Mouse (Mus musculus) thymus, adult 2 months (tissue): ENCODE data around the gene B4galt1. TPM values are rescaled to one million over a fixed set of nuclear protein-coding genes. Genes with fewer than 3 reads are reported as not detected.

Experiments
- DNase-seq: peaks from one replicate; pipeline ENCODE4 v3.0.0; 2021
- H3K27ac ChIP-seq: fragments of 200-500 bp; 2 replicates; pipeline ENCODE4 v1.5.1; 2012; ENCODE audit warnings: low read length, control low read depth; ENCODE audit not compliant: control insufficient read depth, insufficient read depth
- H3K27me3 ChIP-seq: fragments of 200-500 bp; 2 replicates; pipeline ENCODE4 v1.6.1; 2012; ENCODE audit warnings: mild to moderate bottlenecking, low read length, moderate library complexity, mixed read lengths; ENCODE audit not compliant: control insufficient read depth, insufficient read depth
- H3K36me3 ChIP-seq: fragments of 200-500 bp; 2 replicates; pipeline ENCODE4 v1.6.1; 2012; ENCODE audit warnings: mild to moderate bottlenecking, low read length, moderate library complexity; ENCODE audit not compliant: control insufficient read depth, insufficient read depth
- H3K4me1 ChIP-seq: fragments of 200-500 bp; replicated peaks from 2 replicates; pipeline ENCODE4 v1.6.1; 2012; ENCODE audit warnings: low read length; ENCODE audit not compliant: control insufficient read depth, insufficient read depth
- H3K4me3 ChIP-seq: fragments of 200-500 bp; 2 replicates; pipeline ENCODE4 v1.5.1; 2012; ENCODE audit warnings: mild to moderate bottlenecking, low read length, control low read depth, moderate library complexity; ENCODE audit not compliant: control insufficient read depth, insufficient read depth
- CTCF ChIP-seq: fragments of 200-500 bp; IDR thresholded peaks from 2 replicates; pipeline ENCODE4 v1.5.1; 2012; ENCODE audit warnings: mild to moderate bottlenecking, control low read depth, low read length, moderate library complexity, borderline replicate concordance; ENCODE audit not compliant: control insufficient read depth, poor library complexity, insufficient read depth; ENCODE audit errors: extremely low read depth
- POLR2A ChIP-seq: fragments of 200-500 bp; IDR thresholded peaks from 2 replicates; pipeline ENCODE4 v1.6.1; 2012; ENCODE audit warnings: mild to moderate bottlenecking, low read length, control low read depth, moderate library complexity; ENCODE audit not compliant: control insufficient read depth, poor library complexity, insufficient read depth; ENCODE audit errors: extremely low read depth
- WGBS: fragments of 180-500 bp; shearing (Covaris S2); methylation state at CpG from one replicate; pipeline ENCODE4 v1.1.7; 2018; 5-methylcytosine and 5-hydroxymethylcytosine counted together
- polyA plus RNA-seq: library from polyadenylated mRNA; depleted of rRNA; stranded (reverse); fragments of >200 nt; gene quantifications from 2 replicates; pipeline ENCODE4 v1.2.3, GENCODE M21; 2012

Gene B4galt1
- polyA plus RNA-seq, 1 experiment, result 34.1 TPM

DNA sequence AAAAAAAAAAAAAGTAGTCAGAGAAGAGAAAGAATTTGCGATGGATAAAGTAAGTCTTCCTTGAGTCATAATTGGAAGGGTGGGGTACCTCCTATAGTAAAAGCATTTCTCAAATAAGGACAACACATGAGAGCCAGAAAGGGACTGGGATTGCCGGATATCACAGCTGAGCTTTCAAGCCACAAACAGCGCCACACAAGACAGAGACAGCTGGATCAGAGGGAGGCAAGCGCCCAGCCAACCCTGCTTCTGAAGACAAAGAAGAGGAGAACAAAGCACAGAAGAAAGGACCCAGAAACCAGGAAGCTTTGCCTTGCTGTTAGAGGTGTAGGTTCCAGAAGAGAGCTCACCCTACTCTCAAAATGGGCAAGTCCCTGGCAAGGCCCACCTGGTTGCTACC lies 67.2 kb downstream of the B4galt1 start:
- H3K27ac ChIP-seq, result no peak overlapping the region
- no peak for TF ChIP-seq CTCF
- TF ChIP-seq POLR2A, result no peak
- 33% methylated on average over 4 of the region's 4 CpGs for WGBS
- H3K27me3 ChIP-seq, result no peaks in the 10 kb centered on the region
- no peaks in the 10 kb centered on the region for H3K36me3 ChIP-seq
- no peak overlapping the region for H3K4me3 ChIP-seq
- peaks cover 18% of the 10 kb centered on the region for H3K4me1 ChIP-seq
- DNase-seq, result no peak

GRCm38 (mm10) chr4:40785620-40786166 lies 68.1 kb downstream of the B4galt1 start:
- WGBS, result 53% methylated on average over 9 of the region's 9 CpGs
- H3K27ac ChIP-seq, result no peak overlapping the region
- DNase-seq, result no peak
- H3K4me1 ChIP-seq, result peaks cover 26% of the 10 kb centered on the region
- no peaks in the 10 kb centered on the region for H3K27me3 ChIP-seq
- no peak overlapping the region for H3K4me3 ChIP-seq
- TF ChIP-seq CTCF (no peak), POLR2A (no peak)
- H3K36me3 ChIP-seq, result no peaks in the 10 kb centered on the region

- no peak overlapping the region for H3K4me3 ChIP-seq
- H3K36me3 ChIP-seq, result no peaks in the 10 kb centered on the region
- peaks cover 26% of the 10 kb centered on the region for H3K4me1 ChIP-seq
- H3K27ac ChIP-seq, result no peak overlapping the region
- no peak for DNase-seq
- WGBS, result 71% methylated on average over 10 of the region's 10 CpGs
- H3K27me3 ChIP-seq, result no peaks in the 10 kb centered on the region
- no peak for TF ChIP-seq CTCF
These were observed 69.1 kb downstream of the B4galt1 start for GRCm38 (mm10) chr4:40784556-40785169.

- WGBS, result 93% methylated on average over 4 of the region's 4 CpGs
- H3K36me3 ChIP-seq, result no peaks in the 10 kb centered on the region
- H3K4me1 ChIP-seq, result peaks cover 26% of the 10 kb centered on the region
These were observed 70.8 kb downstream of the B4galt1 start for GRCm38 (mm10) chr4:40783049-40783448.

DNA sequence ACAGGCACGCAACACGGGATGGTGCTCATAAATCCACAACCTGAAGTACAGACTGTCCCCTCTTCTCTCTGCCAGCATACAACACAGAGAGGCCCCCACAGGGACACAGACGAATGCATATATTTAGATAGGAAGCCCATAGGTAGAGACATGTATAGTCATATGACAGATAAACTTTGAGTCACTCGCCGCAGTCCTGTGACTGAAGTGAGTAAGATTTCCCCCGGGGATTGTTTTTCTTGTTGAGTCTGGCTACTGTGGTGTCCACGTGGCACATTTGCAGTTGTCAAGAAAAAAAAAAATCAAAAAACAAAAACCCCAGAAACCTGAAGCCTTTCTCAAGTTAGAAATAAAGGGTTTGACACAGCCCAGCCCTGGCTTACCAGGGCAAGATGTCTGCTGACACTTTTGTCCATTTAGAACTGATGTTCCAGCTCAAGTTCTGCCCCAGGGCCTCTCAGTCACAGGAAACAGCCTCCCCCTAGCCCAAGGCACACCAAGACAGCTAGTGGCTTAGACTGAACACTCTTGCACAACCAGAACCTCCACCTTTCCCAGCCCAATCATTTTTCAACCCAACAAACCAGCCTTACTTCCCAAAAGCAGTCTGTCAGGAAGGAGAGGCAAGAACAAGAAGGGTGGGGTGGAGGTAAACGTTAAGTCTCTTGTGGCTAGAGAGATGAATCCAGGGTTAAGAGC lies 71.9 kb downstream of the B4galt1 start:
- no peaks in the 10 kb centered on the region for H3K27me3 ChIP-seq
- 21% methylated on average over 8 of the region's 8 CpGs for WGBS
- peaks cover 32% of the 10 kb centered on the region for H3K4me1 ChIP-seq
- no peak for DNase-seq
- no peaks in the 10 kb centered on the region for H3K36me3 ChIP-seq
- peak overlapping the region; percentile 31; the same call in 1 of the 2 replicates for H3K27ac ChIP-seq
- H3K4me3 ChIP-seq, result no peak overlapping the region
- TF ChIP-seq POLR2A (no peak), CTCF (no peak)

More at GRCm38 (mm10) chr4:40783049-40783448, 70.8 kb downstream of the B4galt1 start:
- Histone ChIP-seq H3K27me3 (no peaks in the 10 kb centered on the region), H3K27ac (no peak overlapping the region), H3K4me3 (no peak overlapping the region)
- DNase-seq, result no peak
- TF ChIP-seq CTCF (no peak), POLR2A (no peak)

GRCm38 (mm10) chr4:40781143-40781542 lies 72.7 kb downstream of the B4galt1 start:
- peaks cover 28% of the 10 kb centered on the region for H3K4me1 ChIP-seq
- WGBS, result 2% methylated on average over 3 of the region's 3 CpGs
- DNase-seq, result peak; percentile 73
- no peaks in the 10 kb centered on the region for H3K27me3 ChIP-seq
- no peak overlapping the region for H3K27ac ChIP-seq
- H3K36me3 ChIP-seq, result no peaks in the 10 kb centered on the region
- TF ChIP-seq CTCF (no peak), POLR2A (no peak)
- H3K4me3 ChIP-seq, result no peak overlapping the region

GRCm38 (mm10) chr4:40778656-40779055 lies 75.1 kb downstream of the B4galt1 start:
- peak; percentile 20 for DNase-seq
- TF ChIP-seq CTCF (no peak), POLR2A (no peak)
- no peaks in the 10 kb centered on the region for H3K27me3 ChIP-seq
- H3K4me3 ChIP-seq, result no peak overlapping the region
- no peak overlapping the region for H3K27ac ChIP-seq
- peaks cover 38% of the 10 kb centered on the region for H3K4me1 ChIP-seq
- 63% methylated on average over 6 of the region's 6 CpGs for WGBS
- H3K36me3 ChIP-seq, result no peaks in the 10 kb centered on the region
